Mouse (Mus musculus) thymus, adult 2 months (tissue): ENCODE data around the gene Catsperd. TPM values are rescaled to one million over a fixed set of nuclear protein-coding genes. Genes with fewer than 3 reads are reported as not detected.

Experiments used
- DNase-seq: peaks from one replicate; pipeline ENCODE4 v3.0.0; 2021
- H3K27ac ChIP-seq: fragments of 200-500 bp; 2 replicates; pipeline ENCODE4 v1.5.1; 2012; ENCODE audit warnings: low read length, control low read depth; ENCODE audit not compliant: control insufficient read depth, insufficient read depth
- H3K27me3 ChIP-seq: fragments of 200-500 bp; 2 replicates; pipeline ENCODE4 v1.6.1; 2012; ENCODE audit warnings: mild to moderate bottlenecking, low read length, moderate library complexity, mixed read lengths; ENCODE audit not compliant: control insufficient read depth, insufficient read depth
- H3K36me3 ChIP-seq: fragments of 200-500 bp; 2 replicates; pipeline ENCODE4 v1.6.1; 2012; ENCODE audit warnings: mild to moderate bottlenecking, low read length, moderate library complexity; ENCODE audit not compliant: control insufficient read depth, insufficient read depth
- H3K4me1 ChIP-seq: fragments of 200-500 bp; replicated peaks from 2 replicates; pipeline ENCODE4 v1.6.1; 2012; ENCODE audit warnings: low read length; ENCODE audit not compliant: control insufficient read depth, insufficient read depth
- H3K4me3 ChIP-seq: fragments of 200-500 bp; 2 replicates; pipeline ENCODE4 v1.5.1; 2012; ENCODE audit warnings: mild to moderate bottlenecking, low read length, control low read depth, moderate library complexity; ENCODE audit not compliant: control insufficient read depth, insufficient read depth
- CTCF ChIP-seq: fragments of 200-500 bp; IDR thresholded peaks from 2 replicates; pipeline ENCODE4 v1.5.1; 2012; ENCODE audit warnings: mild to moderate bottlenecking, control low read depth, low read length, moderate library complexity, borderline replicate concordance; ENCODE audit not compliant: control insufficient read depth, poor library complexity, insufficient read depth; ENCODE audit errors: extremely low read depth
- POLR2A ChIP-seq: fragments of 200-500 bp; IDR thresholded peaks from 2 replicates; pipeline ENCODE4 v1.6.1; 2012; ENCODE audit warnings: mild to moderate bottlenecking, low read length, control low read depth, moderate library complexity; ENCODE audit not compliant: control insufficient read depth, poor library complexity, insufficient read depth; ENCODE audit errors: extremely low read depth
- WGBS: fragments of 180-500 bp; shearing (Covaris S2); methylation state at CpG from one replicate; pipeline ENCODE4 v1.1.7; 2018; 5-methylcytosine and 5-hydroxymethylcytosine counted together
- polyA plus RNA-seq: library from polyadenylated mRNA; depleted of rRNA; stranded (reverse); fragments of >200 nt; gene quantifications from 2 replicates; pipeline ENCODE4 v1.2.3, GENCODE M21; 2012

Gene Catsperd
- polyA plus RNA-seq, 1 experiment = 0.51 TPM

- Histone ChIP-seq H3K27ac (no peak overlapping the region), H3K4me3 (no peak overlapping the region), H3K4me1 (peaks cover 9% of the 10 kb centered on the region), H3K36me3 (peaks cover 53% of the 10 kb centered on the region), H3K27me3 (no peaks in the 10 kb centered on the region)
- DNase-seq = no peak
- WGBS = 98% methylated on average over 4 of the region's 4 CpGs
- TF ChIP-seq POLR2A (no peak), CTCF (no peak)
These were observed 39.0 kb upstream of the Catsperd start for GRCm38 (mm10) chr17:56588921-56589320.

GRCm38 (mm10) chr17:56592553-56592952 is 35.4 kb upstream of the Catsperd start:
- H3K36me3 ChIP-seq = peaks cover 85% of the 10 kb centered on the region
- 0 out of 2 replicates have a peak, but pooled peaks cover 2% of the 10 kb centered on the region for H3K4me1 ChIP-seq
- TF ChIP-seq POLR2A = no peak
- no peak for TF ChIP-seq CTCF
- no peak overlapping the region for H3K4me3 ChIP-seq
- H3K27me3 ChIP-seq = no peaks in the 10 kb centered on the region
- no peak for DNase-seq
- H3K27ac ChIP-seq = no peak overlapping the region

GRCm38 (mm10) chr17:56593527-56594271 is 34.2 kb upstream of the Catsperd start:
- no peaks in the 10 kb centered on the region for H3K4me1 ChIP-seq
- WGBS = 94% methylated on average over 8 of the region's 8 CpGs
- no peaks in the 10 kb centered on the region for H3K27me3 ChIP-seq
- H3K27ac ChIP-seq = no peak overlapping the region
- DNase-seq = no peak
- H3K4me3 ChIP-seq = no peak overlapping the region
- peaks cover 85% of the 10 kb centered on the region for H3K36me3 ChIP-seq
- TF ChIP-seq POLR2A (no peak), CTCF (no peak)

GRCm38 (mm10) chr17:56603186-56604069 is 24.5 kb upstream of the Catsperd start:
- H3K27ac ChIP-seq = no peak overlapping the region

GRCm38 (mm10) chr17:56604070-56604380 is 23.9 kb upstream of the Catsperd start:
- peaks cover 7% of the 10 kb centered on the region for H3K4me1 ChIP-seq
- peaks cover 75% of the 10 kb centered on the region for H3K36me3 ChIP-seq
- H3K4me3 ChIP-seq = no peak overlapping the region
- H3K27ac ChIP-seq = no peak overlapping the region
- WGBS = 95% methylated on average over 9 of the region's 9 CpGs
- TF ChIP-seq CTCF (no peak), POLR2A (no peak)
- H3K27me3 ChIP-seq = no peaks in the 10 kb centered on the region
- no peak for DNase-seq

More at GRCm38 (mm10) chr17:56603186-56604069, 24.5 kb upstream of the Catsperd start:
- peaks cover 1% of the 10 kb centered on the region for H3K4me1 ChIP-seq
- H3K4me3 ChIP-seq = no peak overlapping the region
- no peak for DNase-seq
- peaks cover 75% of the 10 kb centered on the region for H3K36me3 ChIP-seq
- no peak for TF ChIP-seq POLR2A
- TF ChIP-seq CTCF = no peak
- no peaks in the 10 kb centered on the region for H3K27me3 ChIP-seq
- WGBS = 99% methylated on average over 28 of the region's 28 CpGs

GRCm38 (mm10) chr17:56604422-56604821 is 23.5 kb upstream of the Catsperd start:
- peaks cover 9% of the 10 kb centered on the region for H3K4me1 ChIP-seq
- peaks cover 72% of the 10 kb centered on the region for H3K36me3 ChIP-seq
- DNase-seq = no peak
- H3K27ac ChIP-seq = no peak overlapping the region
- 96% methylated on average over 3 of the region's 3 CpGs for WGBS
- TF ChIP-seq POLR2A (no peak), CTCF (no peak)
- H3K27me3 ChIP-seq = no peaks in the 10 kb centered on the region
- no peak overlapping the region for H3K4me3 ChIP-seq
